Mouse (Mus musculus): ENCODE data around the gene Daam1. TPM values are rescaled to one million over a fixed set of nuclear protein-coding genes. Genes with fewer than 3 reads are reported as not detected.

Gene Daam1
- 13.5 TPM for polyA plus RNA-seq (2014; fragmentation: Illumina TruSeq; extraction: RNeasy Lipid Tissue Mini Kit (QIAGEN cat#74804); ENCODE audit: insufficient read depth, low read depth, low replicate concordance)

GRCm38 (mm10) chr12:71830607-71831257, at the start of gene Daam1:
Daam1 (plus strand) TSS chr12:71831078.

Other genes starting within 250 kb of the Daam1 start
- 0.45 TPM for gene Gpr135, start 240.0 kb downstream of the Daam1 start, polyA plus RNA-seq (2014; fragmentation: Illumina TruSeq; extraction: RNeasy Lipid Tissue Mini Kit (QIAGEN cat#74804); ENCODE audit: insufficient read depth, low read depth, low replicate concordance)